10 mouse cellular contexts compared by ENCODE assay signal in the genomic region with DNA sequence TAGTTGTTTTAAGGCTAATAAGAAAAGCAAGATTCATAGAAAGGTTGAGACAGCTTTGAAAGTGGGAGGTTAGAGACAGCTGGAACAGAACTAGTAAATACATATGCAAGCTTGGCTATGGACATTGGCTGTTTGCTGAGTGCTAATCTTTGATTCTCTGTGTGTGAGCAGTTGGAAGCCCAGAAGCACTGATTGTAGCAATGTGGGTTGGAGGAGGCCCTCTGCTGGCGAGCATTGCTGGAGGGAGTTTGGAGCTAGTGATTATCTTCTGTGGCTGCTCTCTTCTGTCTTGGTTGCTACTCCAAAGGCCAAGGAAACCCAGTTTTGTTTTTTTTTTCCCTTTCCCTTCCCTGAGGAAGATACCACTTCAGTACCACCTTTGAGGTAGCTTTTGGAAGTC. TPM values are rescaled to one million over a fixed set of nuclear protein-coding genes. Genes with fewer than 3 reads are reported as not detected.
DNase-seq lines count a peak whose midpoint lies in the region; ATAC-seq and TF ChIP-seq lines count a peak whose summit lies in the region.
"Had no signal": no experiment of that assay in that cellular context is flagged by ENCODE, and none has a peak within 500 bp of the region (broad histone marks: within the 10 kb centered on the region; RNA-seq: fewer than 3 reads in every experiment).

No protein-coding gene starts in this region.

- peak; percentile 16; the same call in 1 of the 2 replicates for TF ChIP-seq CTCF in testis, adult 2 months (IDR thresholded peaks at IDR 0.05; ENCODE audit: control insufficient read depth, insufficient read depth, insufficient replicate concordance, low read depth, low read length)

- no peak overlapping the region for H3K27ac ChIP-seq in testis, adult 2 months (ENCODE audit: control insufficient read depth, insufficient read depth, low read depth, low read length)

- ATAC-seq in megakaryocyte progenitor cell, adult 5-6 weeks (replicated peaks; ENCODE audit: poor library complexity) = peak; percentile 66

- peaks cover 2% of the 10 kb centered on the region; the same call in 1 of the 2 replicates for H3K4me1 ChIP-seq in testis, adult 2 months (ENCODE audit: control insufficient read depth, insufficient read depth, low read length)

- no peaks in the 10 kb centered on the region for H3K36me3 ChIP-seq in testis, adult 2 months (ENCODE audit: control insufficient read depth, insufficient read depth, low read length)

- H3K4me3 ChIP-seq in testis, adult 2 months (ENCODE audit: control insufficient read depth, low read depth, low read length) = no peak overlapping the region

- DNase-seq in embryo, embryonic 10 days (ENCODE audit: low spot score) = peak; percentile 30
- no peak for DNase-seq in embryo, embryonic 9.5 days (ENCODE audit: extremely low spot score)
- DNase-seq in testis, postnatal 14 days (ENCODE audit: low spot score) = no peak
- peak; percentile 11 for DNase-seq in fibroblast of lung, adult 2 months (ENCODE audit: low read depth)
- DNase-seq in layer of hippocampus, adult 9-11 months = peak; percentile 60
- peak; percentile 28 for DNase-seq in thymus, postnatal 25 days

- TF ChIP-seq POLR2A in testis, adult 2 months (IDR thresholded peaks at IDR 0.05; ENCODE audit: control insufficient read depth, low read depth, low read length) = no peak

- H3K27me3 ChIP-seq in testis, adult 2 months (ENCODE audit: control insufficient read depth, insufficient read depth, low read length) = no peaks in the 10 kb centered on the region

RNA-seq across cellular contexts. Expression of gene a, which starts 26.6 kb away (rescaled TPM):
- 1.4 and 2.9 TPM in 2 replicates for polyA plus RNA-seq in testis, adult 2 months (2012; rRNA removed)
- total RNA-seq in megakaryocyte progenitor cell, adult 5-6 weeks (2015) = 0.34 TPM in 1 of 2 replicates, not detected in the other
- total RNA-seq in megakaryocyte progenitor cell, adult 5-6 weeks (2017) = not detected in 2 replicates
- total RNA-seq: heart, postnatal 36 days had no signal
- polyA plus RNA-seq: neural tube, embryonic 14.5 days had no signal

RNA-seq across cellular contexts. Expression of gene Raly, which starts 26.9 kb away (rescaled TPM):
- polyA plus RNA-seq in testis, adult 2 months (2012; rRNA removed) = 62.8 and 64.0 TPM in 2 replicates
- total RNA-seq in megakaryocyte progenitor cell, adult 5-6 weeks (2015) = 95.3 and 110 TPM in 2 replicates
- total RNA-seq in megakaryocyte progenitor cell, adult 5-6 weeks (2017) = 163 and 183 TPM in 2 replicates

RNA-seq across cellular contexts. Expression of gene Gm14214, which starts 48.0 kb away (rescaled TPM):
- not detected in 2 replicates for polyA plus RNA-seq in testis, adult 2 months (2012; rRNA removed)
- not detected in 2 replicates for total RNA-seq in megakaryocyte progenitor cell, adult 5-6 weeks (2015)
- not detected in 2 replicates for total RNA-seq in megakaryocyte progenitor cell, adult 5-6 weeks (2017)
- total RNA-seq: heart, postnatal 36 days had no signal
- polyA plus RNA-seq: neural tube, embryonic 14.5 days had no signal

Comparison
In these comparisons a context has a peak if more than half of its experiments do, and no peak if none do; other contexts are left out.
1. DNase-seq: peak in embryo, embryonic 10 days (single experiment), fibroblast of lung, adult 2 months (single experiment), layer of hippocampus, adult 9-11 months (single experiment) and thymus, postnatal 25 days (single experiment); none in embryo, embryonic 9.5 days (single experiment) and testis, postnatal 14 days (single experiment).